Mouse (Mus musculus) megakaryocyte, embryonic 14.5 days (primary cell): ENCODE measurements around the gene Xpo1. TPM values are rescaled to one million over a fixed set of nuclear protein-coding genes. Genes with fewer than 3 reads are reported as not detected.
A peak's percentile ranks its signal among the peaks of the same experiment; 100 is the strongest.
"Not testable (repeated sequence)": the region's sequence is repeated elsewhere in the genome, so short reads cannot be mapped to it uniquely, and the experiment has no call there.

ENCODE experiments used
- H3K27me3 ChIP-seq: replicated peaks from 2 replicates; pipeline ENCODE3; 2012; ENCODE audit warnings: inconsistent platforms
- H3K36me3 ChIP-seq: replicated peaks from 2 replicates; pipeline ENCODE3; 2012; ENCODE audit warnings: low read length, inconsistent platforms, mixed read lengths
- H3K4me1 ChIP-seq: 2 replicates; pipeline ENCODE4 v1.6.1; 2012; ENCODE audit warnings: inconsistent platforms
- H3K4me3 ChIP-seq: replicated peaks from 2 replicates; pipeline ENCODE3; 2012; ENCODE audit warnings: moderate library complexity, mild to moderate bottlenecking, inconsistent platforms
- H3K9me3 ChIP-seq: 2 replicates; pipeline ENCODE4 v1.6.1; 2012; ENCODE audit warnings: inconsistent platforms
- FLI1 ChIP-seq: IDR thresholded peaks from 2 replicates; pipeline ENCODE4 v1.6.1; 2012; ENCODE audit warnings: low read length, inconsistent platforms, mixed read lengths
- GATA1 ChIP-seq: IDR thresholded peaks from 3 replicates; pipeline ENCODE4 v1.6.1; 2012; ENCODE audit warnings: mixed read lengths, low read length, inconsistent platforms, borderline replicate concordance
- polyA plus RNA-seq: library from polyadenylated mRNA; stranded (reverse); fragments of >175 nt; gene quantifications from 2 replicates; pipeline ENCODE4 v1.2.3, GENCODE M21; 2012; ENCODE audit warnings: low replicate concordance; ENCODE audit not compliant: insufficient read depth

Gene Xpo1
- polyA plus RNA-seq, 1 experiment = 3.2 TPM

DNA sequence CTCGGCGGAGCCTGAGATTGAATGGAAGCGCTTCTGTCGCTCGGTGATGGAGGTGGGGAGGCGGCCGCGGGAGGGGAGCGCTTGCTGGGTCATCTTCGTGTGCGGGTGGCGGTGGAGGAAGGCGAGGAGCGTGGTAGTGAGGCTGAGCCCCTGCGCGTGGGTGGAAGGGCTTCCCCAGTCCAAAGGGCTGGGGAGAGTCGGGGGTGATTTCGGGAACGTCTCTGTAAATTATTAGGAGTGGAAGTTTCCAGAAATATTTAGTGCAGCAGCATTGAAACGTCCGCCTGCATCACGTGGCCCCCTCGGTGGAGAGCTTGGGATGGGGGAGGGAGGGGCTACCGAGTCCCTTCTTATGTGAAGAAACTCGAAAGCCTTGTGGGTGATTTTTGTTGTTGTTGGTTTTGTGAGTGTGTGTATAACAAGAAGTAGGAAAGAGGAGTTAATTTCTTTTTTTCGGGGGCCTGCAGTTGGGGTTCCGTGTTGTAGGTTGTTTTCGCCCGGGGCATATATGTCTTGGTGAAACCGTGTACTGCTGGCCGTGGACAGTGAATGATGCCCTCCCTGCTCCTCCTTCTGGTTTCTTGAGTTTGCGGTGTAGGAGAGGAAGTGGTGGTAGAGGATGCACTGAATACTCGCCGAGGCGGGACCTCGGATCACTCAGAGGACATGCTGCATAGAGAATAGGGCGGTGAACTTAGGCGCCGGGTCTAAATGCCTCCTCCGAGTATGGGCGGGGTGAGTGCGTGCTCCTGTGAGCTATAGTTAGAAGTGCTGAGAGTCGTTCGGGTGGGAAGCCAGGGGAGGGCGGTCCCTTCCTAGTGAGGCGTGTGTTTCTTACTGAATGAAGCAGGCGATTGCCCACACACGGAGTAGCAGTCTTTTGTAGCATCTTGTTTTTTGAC lies 1.2 kb downstream of the Xpo1 start:
- Histone ChIP-seq H3K27me3 (no peaks in the 10 kb centered on the region), H3K36me3 (peaks cover 20% of the 10 kb centered on the region), H3K4me3 (peak overlapping the region; percentile 99), H3K9me3 (no peaks in the 10 kb centered on the region), H3K4me1 (peaks cover 41% of the 10 kb centered on the region)
- no peak for TF ChIP-seq FLI1
- no peak for TF ChIP-seq GATA1

DNA sequence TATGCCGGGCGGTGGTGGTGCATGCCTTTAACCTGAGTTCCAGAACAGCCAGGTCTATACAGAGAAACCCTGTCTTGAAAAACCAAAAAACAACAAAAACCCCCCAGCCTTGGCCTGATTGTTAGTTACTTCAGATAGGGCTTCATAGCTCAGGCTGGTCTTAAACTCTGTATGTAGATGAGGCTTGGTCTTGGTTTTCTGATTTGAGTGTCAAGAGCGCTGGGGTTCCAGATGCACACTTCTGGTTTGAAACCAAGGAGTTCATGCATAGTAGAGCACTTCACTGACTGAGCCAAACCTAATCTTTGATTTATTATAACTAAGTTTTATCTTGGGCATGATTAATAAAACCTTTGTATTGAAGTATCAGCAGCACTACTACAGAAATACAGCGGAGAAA lies 3.2 kb downstream of the Xpo1 start:
- Histone ChIP-seq H3K27me3 (no peaks in the 10 kb centered on the region), H3K4me1 (peaks cover 41% of the 10 kb centered on the region), H3K4me3 (no peak overlapping the region), H3K9me3 (no peaks in the 10 kb centered on the region), H3K36me3 (peaks cover 39% of the 10 kb centered on the region)
- TF ChIP-seq FLI1 = no peak
- no peak for TF ChIP-seq GATA1

DNA sequence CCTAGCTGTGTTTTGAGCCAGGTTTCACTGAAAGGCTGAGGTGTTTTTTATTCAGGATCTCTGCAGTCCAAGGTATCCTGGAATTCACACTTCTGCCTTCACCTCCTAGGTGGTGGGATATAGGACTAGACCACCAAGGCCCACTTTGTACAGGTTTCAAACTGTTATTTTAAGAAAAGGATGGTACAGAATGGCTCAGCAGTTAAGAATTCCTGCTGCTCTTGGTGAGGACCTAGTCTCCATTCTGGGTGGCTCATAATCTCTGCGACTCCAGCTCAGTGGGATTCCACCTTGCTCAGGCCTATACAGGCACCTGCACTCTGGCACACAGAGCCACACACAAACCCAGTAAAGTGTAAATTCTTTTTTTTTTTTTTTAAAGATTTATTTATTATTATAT lies 3.6 kb downstream of the Xpo1 start:
- Histone ChIP-seq H3K4me1 (peaks cover 38% of the 10 kb centered on the region), H3K27me3 (no peaks in the 10 kb centered on the region), H3K9me3 (no peaks in the 10 kb centered on the region), H3K36me3 (peaks cover 43% of the 10 kb centered on the region), H3K4me3 (no peak overlapping the region)
- TF ChIP-seq FLI1 (no peak), GATA1 (no peak)

DNA sequence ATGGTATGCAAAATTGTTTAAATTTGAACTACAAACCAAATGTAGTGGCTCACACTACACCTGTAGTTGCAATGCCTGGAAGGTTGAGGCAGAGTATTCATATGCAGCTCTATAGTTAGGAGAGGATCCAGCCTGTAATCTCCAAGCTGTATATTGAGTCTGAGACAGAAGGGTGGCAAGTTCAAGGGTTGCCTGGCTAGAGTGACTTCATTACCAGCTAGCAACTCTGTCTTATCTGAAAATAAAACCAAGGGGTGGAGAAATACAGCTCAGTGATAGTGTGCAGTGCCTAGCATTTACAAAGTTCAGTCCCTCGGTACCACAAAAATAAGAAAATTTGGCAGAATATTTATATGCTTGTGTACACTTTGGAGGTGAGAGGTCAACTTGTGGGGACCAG lies 4.3 kb downstream of the Xpo1 start:
- Histone ChIP-seq H3K9me3 (no peaks in the 10 kb centered on the region), H3K4me3 (no peak overlapping the region), H3K27me3 (no peaks in the 10 kb centered on the region), H3K36me3 (peaks cover 49% of the 10 kb centered on the region), H3K4me1 (peaks cover 32% of the 10 kb centered on the region)
- TF ChIP-seq GATA1 (no peak), FLI1 (no peak)

DNA sequence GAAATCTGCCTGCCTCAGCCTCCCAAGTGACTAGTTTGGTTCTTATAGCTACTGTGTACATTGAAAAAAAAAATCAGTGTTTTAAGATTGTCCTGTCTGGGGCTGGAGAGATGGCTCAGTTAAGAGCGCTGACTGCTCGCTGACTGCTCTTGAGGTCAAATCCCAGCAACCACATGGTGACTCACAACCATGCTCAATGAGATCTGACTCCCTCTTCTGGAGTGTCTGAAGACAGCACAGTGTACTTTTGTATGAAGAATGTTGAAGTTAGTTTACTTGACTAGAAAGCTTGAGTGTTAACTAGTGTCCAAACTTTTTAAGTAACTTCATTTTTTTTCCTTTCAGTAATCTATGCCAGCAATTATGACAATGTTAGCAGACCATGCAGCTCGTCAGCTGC lies 5.6 kb downstream of the Xpo1 start:
- H3K27me3 ChIP-seq = no peaks in the 10 kb centered on the region
- peaks cover 61% of the 10 kb centered on the region for H3K36me3 ChIP-seq
- TF ChIP-seq GATA1 (no peak), FLI1 (no peak)

DNA sequence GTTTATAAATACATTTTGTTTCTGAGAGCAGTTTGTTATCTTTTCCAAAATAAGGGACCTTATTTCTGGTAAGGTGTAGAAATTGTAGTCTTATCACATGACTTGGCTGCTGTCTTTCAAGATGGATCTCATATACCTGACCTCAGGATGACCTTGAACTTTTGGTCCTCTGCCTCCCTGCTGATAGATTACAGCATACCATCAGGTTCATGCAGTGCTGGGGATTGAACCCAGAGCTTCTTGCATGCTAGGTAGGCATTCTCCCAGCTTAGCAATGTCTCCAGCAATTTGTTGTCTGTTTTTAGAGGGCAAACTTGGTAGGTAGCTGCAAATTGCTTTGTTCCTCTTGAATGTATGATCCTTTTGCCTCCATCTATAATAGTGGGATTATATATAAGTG lies 9.1 kb downstream of the Xpo1 start:
- Histone ChIP-seq H3K9me3 (no peaks in the 10 kb centered on the region), H3K4me1 (peaks cover 14% of the 10 kb centered on the region), H3K27me3 (no peaks in the 10 kb centered on the region), H3K36me3 (peaks cover 81% of the 10 kb centered on the region), H3K4me3 (no peak overlapping the region)
- TF ChIP-seq FLI1 = no peak
- TF ChIP-seq GATA1 = no peak

More for the DNA sequence above, 5.6 kb downstream of the Xpo1 start:
- H3K9me3 ChIP-seq = no peaks in the 10 kb centered on the region
- H3K4me3 ChIP-seq = no peak overlapping the region
- H3K4me1 ChIP-seq = peaks cover 32% of the 10 kb centered on the region

DNA sequence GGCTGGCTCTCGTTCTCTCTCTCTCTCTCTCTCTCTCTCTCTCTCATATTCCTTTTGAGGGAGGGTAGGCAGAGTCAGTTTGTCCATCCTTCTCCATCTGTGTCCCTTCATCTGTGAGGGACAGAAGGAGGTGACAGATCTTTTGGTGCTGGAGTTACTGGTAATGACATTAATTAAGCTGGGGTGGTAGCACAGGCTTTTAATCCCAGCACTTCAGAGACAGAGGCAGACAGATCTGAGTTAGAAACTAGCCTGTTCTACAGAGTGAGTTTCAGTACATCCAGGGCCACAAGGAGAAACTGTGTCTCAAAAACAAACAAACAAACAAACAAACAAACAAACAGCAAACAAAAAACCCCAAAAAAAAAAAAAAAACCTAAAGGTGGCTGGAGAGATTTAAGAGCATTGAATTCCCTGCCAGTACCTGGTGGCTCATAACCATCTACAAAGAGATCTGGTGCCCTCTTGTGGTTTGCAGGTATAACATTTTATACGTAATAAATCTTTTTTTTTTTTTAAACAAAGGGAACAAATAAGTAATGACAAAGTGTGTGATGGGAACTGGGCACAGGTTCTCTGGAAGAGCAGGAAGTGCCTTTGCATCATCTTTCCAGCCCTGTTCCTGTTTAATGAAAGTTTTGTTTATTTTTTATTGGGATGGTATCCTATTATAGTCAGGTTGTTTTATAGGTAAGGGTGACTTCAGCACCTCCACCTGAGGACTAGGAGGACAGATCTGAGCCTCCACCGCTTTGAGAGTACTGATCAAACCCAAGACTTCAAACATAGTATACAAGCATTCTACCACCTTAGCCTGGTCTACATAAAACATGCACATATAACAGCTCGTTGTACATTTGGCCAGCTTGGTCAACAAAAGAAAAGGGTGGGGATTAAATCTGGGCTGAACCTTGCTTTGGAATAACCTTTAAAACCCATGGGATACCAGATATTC lies 16.2 kb downstream of the Xpo1 start:
- H3K36me3 ChIP-seq = peaks cover 91% of the 10 kb centered on the region
- H3K27me3 ChIP-seq = no peaks in the 10 kb centered on the region
- H3K4me3 ChIP-seq = no peak overlapping the region
- H3K4me1 ChIP-seq = no peaks in the 10 kb centered on the region; the same call in 1 of the 2 replicates
- no peaks in the 10 kb centered on the region for H3K9me3 ChIP-seq
- TF ChIP-seq GATA1 (no peak), FLI1 (no peak)

DNA sequence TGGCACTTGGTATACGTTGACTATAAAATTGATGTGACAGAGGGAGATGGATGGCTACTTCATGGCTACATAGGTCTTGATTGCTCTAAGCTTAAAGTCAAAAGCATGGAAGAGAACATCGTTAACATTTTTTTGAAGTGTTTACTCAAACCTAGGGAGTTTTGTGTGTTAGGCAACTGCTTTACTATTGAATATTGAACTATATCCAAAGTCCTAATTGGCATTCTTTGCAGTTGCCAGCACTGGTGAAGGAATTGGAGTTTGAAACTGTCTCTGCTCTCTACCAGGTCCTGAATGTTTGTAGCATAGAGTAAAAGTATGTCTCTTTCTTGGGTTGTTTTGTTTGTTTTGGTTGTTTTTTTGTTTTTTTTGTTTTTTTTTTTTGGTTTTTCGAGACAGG lies 19.9 kb downstream of the Xpo1 start:
- no peaks in the 10 kb centered on the region; the same call in 1 of the 2 replicates for H3K4me1 ChIP-seq
- no peaks in the 10 kb centered on the region for H3K9me3 ChIP-seq
- TF ChIP-seq GATA1 (no peak), FLI1 (no peak)
- no peak overlapping the region for H3K4me3 ChIP-seq
- no peaks in the 10 kb centered on the region for H3K27me3 ChIP-seq
- peaks cover 95% of the 10 kb centered on the region for H3K36me3 ChIP-seq

DNA sequence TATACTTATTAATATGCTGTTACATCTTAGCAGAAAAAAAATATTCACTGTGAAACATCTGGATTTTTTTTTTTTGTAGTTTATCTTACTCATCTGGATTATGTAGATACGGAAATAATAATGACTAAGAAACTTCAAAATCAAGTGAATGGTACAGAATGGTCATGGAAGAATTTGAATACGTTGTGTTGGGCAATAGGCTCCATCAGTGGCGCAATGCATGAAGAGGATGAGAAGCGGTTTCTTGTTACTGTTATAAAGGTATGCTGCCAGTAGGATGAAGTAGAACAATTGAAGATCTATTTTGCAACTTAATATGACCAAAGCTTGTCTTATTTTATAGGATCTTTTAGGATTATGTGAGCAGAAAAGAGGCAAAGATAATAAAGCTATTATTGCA lies 28.6 kb downstream of the Xpo1 start:
- TF ChIP-seq FLI1 = no peak
- no peak for TF ChIP-seq GATA1
- H3K36me3 ChIP-seq = peaks cover 93% of the 10 kb centered on the region

DNA sequence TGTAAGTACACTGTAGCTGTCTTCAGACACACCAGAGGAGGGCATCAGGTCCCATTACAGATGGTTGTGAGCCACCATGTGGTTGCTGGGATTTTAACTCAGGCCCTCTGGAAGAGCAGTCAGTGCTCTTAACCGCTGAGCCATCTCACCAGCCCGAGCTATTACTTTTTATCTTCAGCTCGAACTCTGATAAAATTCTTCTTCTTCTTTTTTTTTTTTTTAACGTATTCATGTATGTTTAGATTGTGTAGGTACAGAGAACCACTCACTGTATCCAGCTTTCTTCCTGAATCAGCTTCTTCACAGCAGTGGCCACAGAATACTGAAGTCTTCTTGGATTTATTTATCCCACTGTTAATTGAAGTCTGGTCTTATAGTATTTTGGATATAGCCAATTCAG lies 33.0 kb downstream of the Xpo1 start:
- H3K36me3 ChIP-seq = peaks cover 96% of the 10 kb centered on the region
- H3K4me3 ChIP-seq, H3K4me1 ChIP-seq, H3K9me3 ChIP-seq, H3K27me3 ChIP-seq: not testable (repeated sequence)

More for the DNA sequence above, 28.6 kb downstream of the Xpo1 start:
- Histone ChIP-seq H3K27me3 (no peaks in the 10 kb centered on the region), H3K4me1 (no peaks in the 10 kb centered on the region), H3K9me3 (no peaks in the 10 kb centered on the region), H3K4me3 (no peak overlapping the region)
